ENCODE assay signal across 20 mouse cellular contexts in the genomic region with DNA sequence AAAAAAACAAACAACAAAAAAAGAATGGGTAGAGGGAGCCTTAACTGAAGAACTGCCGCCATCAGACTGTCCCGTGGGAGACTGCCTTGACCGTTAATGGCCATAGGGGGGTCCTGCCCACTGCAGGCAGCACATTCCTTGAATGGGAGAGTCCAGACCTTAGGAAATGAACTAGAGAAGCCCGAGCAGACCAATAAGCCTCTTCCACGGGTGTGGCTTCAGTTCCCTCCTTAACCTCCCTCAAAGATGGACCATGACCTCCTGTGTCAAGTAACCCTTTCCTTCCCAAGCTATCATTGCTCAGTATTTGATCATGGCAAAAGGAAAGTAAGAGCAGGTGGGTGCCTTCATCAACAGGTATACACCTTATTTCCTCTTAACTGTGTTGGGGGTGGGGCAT. TPM values are rescaled to one million over a fixed set of nuclear protein-coding genes. Genes with fewer than 3 reads are reported as not detected.
DNase-seq lines count a peak whose midpoint lies in the region; ATAC-seq and TF ChIP-seq lines count a peak whose summit lies in the region.
"Had no signal": no experiment of that assay in that cellular context is flagged by ENCODE, and none has a peak within 500 bp of the region (broad histone marks: within the 10 kb centered on the region; RNA-seq: fewer than 3 reads in every experiment).

No protein-coding gene starts in this region.

- no peak overlapping the region for H3K4me2 ChIP-seq in intestine, embryonic 16.5 days (ENCODE audit: low read depth, low read length)
- no peak overlapping the region for H3K4me2 ChIP-seq in liver, embryonic 11.5 days
- H3K4me2 ChIP-seq: embryonic facial prominence, embryonic 13.5 days; embryonic facial prominence, embryonic 15.5 days; forebrain, embryonic 13.5 days; forebrain, embryonic 15.5 days had no signal

- no peak for TF ChIP-seq CTCF in small intestine, adult 2 months (IDR thresholded peaks at IDR 0.05; ENCODE audit: extremely low read depth, insufficient read length, insufficient replicate concordance, low read depth, low read length)

- intact Hi-C loops in left cerebral cortex, postnatal 4 days (cut with DNase I), result no loop called here

- H3K36me3 ChIP-seq in intestine, embryonic 16.5 days (ENCODE audit: control insufficient read depth, insufficient read depth, low read length), result peaks cover 5% of the 10 kb centered on the region; the same call in 1 of the 2 replicates
- no peaks in the 10 kb centered on the region for H3K36me3 ChIP-seq in small intestine, adult 2 months (ENCODE audit: control insufficient read depth, insufficient read depth, low read length)
- H3K36me3 ChIP-seq in liver, embryonic 11.5 days (ENCODE audit: control insufficient read depth, insufficient read depth, low read length), result peaks cover 3% of the 10 kb centered on the region; the same call in 1 of the 2 replicates

- no peak overlapping the region for H3K9ac ChIP-seq in intestine, embryonic 16.5 days (ENCODE audit: low read depth, low read length)
- no peak overlapping the region for H3K9ac ChIP-seq in liver, embryonic 11.5 days (ENCODE audit: low read depth, low read length)
- H3K9ac ChIP-seq: embryonic facial prominence, embryonic 13.5 days; embryonic facial prominence, embryonic 15.5 days; forebrain, embryonic 13.5 days; forebrain, embryonic 15.5 days; forebrain, postnatal 0 days had no signal

- no peak for DNase-seq in left cerebral cortex, postnatal 4 days
- no peak for DNase-seq in liver, embryonic 11.5 days (ENCODE audit: low spot score)
- DNase-seq: adrenal gland, adult 8-10 months; adrenal gland, postnatal 14 days; adrenal gland, postnatal 36 days; cerebellum, adult 11-12 months; cerebellum, adult 2 months; cerebellum, adult 9-10 months; cerebellum, postnatal 14 days; cerebellum, postnatal 36 days; embryo, embryonic 11 days; forebrain, postnatal 0 days had no signal

- ATAC-seq in intestine, embryonic 16.5 days, result peak; percentile 54
- ATAC-seq in erythroid progenitor cell, adult 5-6 weeks (replicated peaks; ENCODE audit: low FRiP score, poor library complexity, severe bottlenecking), result no peak
- no peak for ATAC-seq in liver, embryonic 11.5 days (replicated peaks; ENCODE audit: low FRiP score)
- ATAC-seq: forebrain, embryonic 13.5 days; forebrain, embryonic 15.5 days; forebrain, postnatal 0 days had no signal

- no peak for TF ChIP-seq POLR2A in small intestine, adult 2 months (IDR thresholded peaks at IDR 0.05; ENCODE audit: low read depth, low read length)

- no peak overlapping the region for H3K4me3 ChIP-seq in intestine, embryonic 16.5 days (ENCODE audit: low read length)
- H3K4me3 ChIP-seq in small intestine, adult 2 months (ENCODE audit: low read depth, low read length), result no peak overlapping the region; the same call in 1 of the 2 replicates
- no peak overlapping the region for H3K4me3 ChIP-seq in liver, embryonic 11.5 days (ENCODE audit: low read depth, low read length)
- H3K4me3 ChIP-seq: embryonic facial prominence, embryonic 13.5 days; embryonic facial prominence, embryonic 15.5 days; erythroblast, embryonic 14.5 days; forebrain, embryonic 13.5 days; forebrain, embryonic 15.5 days had no signal

- no peaks in the 10 kb centered on the region for H3K9me3 ChIP-seq in intestine, embryonic 16.5 days (ENCODE audit: control insufficient read depth, low read length)
- no peaks in the 10 kb centered on the region for H3K9me3 ChIP-seq in liver, embryonic 11.5 days (ENCODE audit: control insufficient read depth, low read length)
- H3K9me3 ChIP-seq: embryonic facial prominence, embryonic 15.5 days; forebrain, embryonic 15.5 days had no signal

- H3K4me1 ChIP-seq in intestine, embryonic 16.5 days (ENCODE audit: control insufficient read depth, insufficient read depth, low read length), result peaks cover 4% of the 10 kb centered on the region; the same call in 1 of the 2 replicates
- H3K4me1 ChIP-seq in small intestine, adult 2 months (ENCODE audit: control insufficient read depth, insufficient read depth, insufficient read length, low read length), result peaks cover 27% of the 10 kb centered on the region
- no peaks in the 10 kb centered on the region; the same call in 1 of the 2 replicates for H3K4me1 ChIP-seq in liver, embryonic 11.5 days (replicated peaks; ENCODE audit: control insufficient read depth, insufficient read depth, low read length)
- H3K4me1 ChIP-seq: embryonic facial prominence, embryonic 15.5 days; forebrain, embryonic 15.5 days had no signal

- H3K27ac ChIP-seq in intestine, embryonic 16.5 days (ENCODE audit: low read length), result no peak overlapping the region
- peak overlapping the region; percentile 50; the same call in 1 of the 2 replicates for H3K27ac ChIP-seq in small intestine, adult 2 months (ENCODE audit: insufficient read depth, low read depth, low read length)
- no peak overlapping the region for H3K27ac ChIP-seq in liver, embryonic 11.5 days (ENCODE audit: low read depth, low read length)
- H3K27ac ChIP-seq: embryonic facial prominence, embryonic 13.5 days; embryonic facial prominence, embryonic 15.5 days; forebrain, embryonic 13.5 days; forebrain, embryonic 15.5 days had no signal

- no peaks in the 10 kb centered on the region for H3K27me3 ChIP-seq in intestine, embryonic 16.5 days (replicated peaks; ENCODE audit: control insufficient read depth, insufficient read depth, low read length)
- H3K27me3 ChIP-seq in small intestine, adult 2 months (ENCODE audit: control insufficient read depth, insufficient read depth, low read length), result no peaks in the 10 kb centered on the region
- H3K27me3 ChIP-seq in liver, embryonic 11.5 days (replicated peaks; ENCODE audit: control insufficient read depth, insufficient read depth, low read length), result no peaks in the 10 kb centered on the region
- H3K27me3 ChIP-seq: embryonic facial prominence, embryonic 13.5 days; embryonic facial prominence, embryonic 15.5 days; forebrain, embryonic 13.5 days; forebrain, embryonic 15.5 days had no signal

- WGBS in intestine, embryonic 16.5 days, result 45% methylated on average over 5 of the region's 5 CpGs
- WGBS in small intestine, adult 2 months, result 24% methylated on average over 5 of the region's 5 CpGs
- 56% methylated on average over 5 of the region's 5 CpGs for WGBS in liver, embryonic 11.5 days

RNA-seq across cellular contexts. Expression of a gene that starts 13.2 kb away (rescaled TPM):
- polyA plus RNA-seq in intestine, embryonic 16.5 days (2015; fragmentation: Nextera tagmentation; extraction: Ambion mirVana), result 38.1 and 44.6 TPM in 2 replicates
- polyA plus RNA-seq in small intestine, adult 2 months (2012; rRNA removed), result 98.0 and 283 TPM in 2 replicates
- total RNA-seq in left cerebral cortex, postnatal 4 days (2021), result 10 to 100 TPM; 19.4 to 19.9 TPM
- total RNA-seq in erythroid progenitor cell, adult 5-6 weeks (2015; ENCODE audit: low replicate concordance), result not detected in 2 replicates
- 0.13 TPM in 1 of 2 replicates, not detected in the other for total RNA-seq in erythroid progenitor cell, adult 5-6 weeks (2017; ENCODE audit: low replicate concordance)
- 12.1 and 13.7 TPM in 2 replicates for polyA plus RNA-seq in liver, embryonic 11.5 days (2014; fragmentation: Nextera tagmentation; extraction: Ambion mirVana)

RNA-seq across cellular contexts. Expression of a gene that starts 24.5 kb away (rescaled TPM):
- polyA plus RNA-seq in intestine, embryonic 16.5 days (2015; fragmentation: Nextera tagmentation; extraction: Ambion mirVana), result 7.7 and 9.9 TPM in 2 replicates
- polyA plus RNA-seq in small intestine, adult 2 months (2012; rRNA removed), result 62.5 and 88.1 TPM in 2 replicates
- 10 to 100 TPM; 13.3 to 13.4 TPM for total RNA-seq in left cerebral cortex, postnatal 4 days (2021)
- total RNA-seq in erythroid progenitor cell, adult 5-6 weeks (2015; ENCODE audit: low replicate concordance), result 12.2 and 14.1 TPM in 2 replicates
- 4.4 and 4.6 TPM in 2 replicates for total RNA-seq in erythroid progenitor cell, adult 5-6 weeks (2017; ENCODE audit: low replicate concordance)
- 14.7 and 15.7 TPM in 2 replicates for polyA plus RNA-seq in liver, embryonic 11.5 days (2014; fragmentation: Nextera tagmentation; extraction: Ambion mirVana)
